Mouse (Mus musculus) midbrain, embryonic 12.5 days (tissue): ENCODE measurements around the gene Spock2. TPM values are rescaled to one million over a fixed set of nuclear protein-coding genes. Genes with fewer than 3 reads are reported as not detected.

Experiments
- ATAC-seq: fragments of 200-750 bp; cut with Nextera tagmentation; 2 replicates; pipeline ENCODE4 v1.8.0; 2017; ENCODE audit warnings: low read depth, moderate TSS enrichment, moderate library complexity; ENCODE audit not compliant: low FRiP score
- H3K27ac ChIP-seq: fragments of 300-500 bp; sonication (generic); replicated peaks from 2 replicates; pipeline ENCODE4 v1.5.1; 2016; ENCODE audit warnings: mild to moderate bottlenecking
- H3K27me3 ChIP-seq: fragments of 300-500 bp; sonication (generic); 2 replicates; pipeline ENCODE4 v1.6.1; 2016; ENCODE audit warnings: mild to moderate bottlenecking
- H3K36me3 ChIP-seq: fragments of 300-500 bp; sonication (generic); 2 replicates; pipeline ENCODE4 v1.6.1; 2016
- H3K4me1 ChIP-seq: fragments of 300-500 bp; sonication (generic); 2 replicates; pipeline ENCODE4 v1.6.1; 2016
- H3K4me2 ChIP-seq: fragments of 300-500 bp; sonication (generic); replicated peaks from 2 replicates; pipeline ENCODE4 v1.6.1; 2016; ENCODE audit warnings: mild to moderate bottlenecking, moderate library complexity
- H3K4me3 ChIP-seq: fragments of 300-500 bp; sonication (generic); 2 replicates; pipeline ENCODE4 v1.5.1; 2016; ENCODE audit warnings: mild to moderate bottlenecking
- H3K9ac ChIP-seq: fragments of 300-500 bp; sonication (generic); replicated peaks from 2 replicates; pipeline ENCODE4 v1.6.1; 2016; ENCODE audit warnings: mild to moderate bottlenecking, moderate library complexity
- H3K9me3 ChIP-seq: fragments of 300-500 bp; sonication (generic); 2 replicates; pipeline ENCODE4 v1.6.1; 2016; ENCODE audit warnings: mild to moderate bottlenecking
- WGBS: fragments of 180-500 bp; shearing (Covaris S2); methylation state at CpG from one replicate; pipeline ENCODE4 v1.1.7; 2016; 5-methylcytosine and 5-hydroxymethylcytosine counted together
- polyA plus RNA-seq: library from polyadenylated mRNA; unstranded; fragments of >200 nt; fragmentation: Nextera tagmentation; extraction: Ambion mirVana; gene quantifications from 2 replicates; pipeline ENCODE4 v1.2.1, GENCODE M21; 2016

Spock2 gene
- 23.8 and 25.7 TPM in 2 replicates for polyA plus RNA-seq

DNA sequence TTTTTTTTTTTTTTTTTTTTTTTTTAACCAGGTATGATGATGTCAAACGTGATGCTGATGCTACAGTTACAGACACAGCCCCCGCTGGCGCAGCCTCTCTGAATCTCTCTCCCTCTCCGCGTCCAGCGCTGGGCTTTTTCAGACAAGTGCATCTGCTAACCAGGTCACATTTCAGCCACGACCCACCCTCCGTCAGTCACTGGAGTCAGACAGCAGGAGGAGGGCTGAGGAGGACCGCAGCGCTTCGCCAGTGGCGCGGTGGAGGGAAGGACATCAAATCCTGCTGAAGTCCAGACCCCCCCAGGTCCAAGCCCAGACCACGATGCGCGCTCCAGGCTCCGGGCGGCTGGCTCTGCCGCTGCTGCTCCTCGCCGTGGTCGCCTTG is at the start of gene Spock2:
TSS of gene Spock2 (plus strand) at position 74 of the 385 bp plus-strand sequence.
- Histone ChIP-seq H3K36me3 (no peaks in the 10 kb centered on the region), H3K4me2 (peak within 1 kb of the TSS; percentile 93), H3K9me3 (no peaks in the 10 kb centered on the region), H3K27me3 (peaks cover 66% of the 10 kb centered on the region), H3K27ac (peak within 1 kb of the TSS; percentile 79), H3K9ac (peak within 1 kb of the TSS; percentile 72), H3K4me3 (peak within 1 kb of the TSS; percentile 66), H3K4me1 (peaks cover 32% of the 10 kb centered on the region)
- WGBS = under 1% methylated on average over 22 of the region's 22 CpGs
- peak; percentile 61 for ATAC-seq

GRCm38 (mm10) chr10:60062173-60062572 is 43.8 kb upstream of the Spock2 start:
- Histone ChIP-seq H3K27ac (no peak overlapping the region), H3K4me1 (no peaks in the 10 kb centered on the region), H3K27me3 (no peaks in the 10 kb centered on the region), H3K4me3 (no peak overlapping the region), H3K4me2 (no peak overlapping the region), H3K9me3 (peaks cover 3% of the 10 kb centered on the region; the same call in 1 of the 2 replicates), H3K36me3 (no peaks in the 10 kb centered on the region), H3K9ac (no peak overlapping the region)
- no peak for ATAC-seq
- 82% methylated on average over 5 of the region's 5 CpGs for WGBS

DNA sequence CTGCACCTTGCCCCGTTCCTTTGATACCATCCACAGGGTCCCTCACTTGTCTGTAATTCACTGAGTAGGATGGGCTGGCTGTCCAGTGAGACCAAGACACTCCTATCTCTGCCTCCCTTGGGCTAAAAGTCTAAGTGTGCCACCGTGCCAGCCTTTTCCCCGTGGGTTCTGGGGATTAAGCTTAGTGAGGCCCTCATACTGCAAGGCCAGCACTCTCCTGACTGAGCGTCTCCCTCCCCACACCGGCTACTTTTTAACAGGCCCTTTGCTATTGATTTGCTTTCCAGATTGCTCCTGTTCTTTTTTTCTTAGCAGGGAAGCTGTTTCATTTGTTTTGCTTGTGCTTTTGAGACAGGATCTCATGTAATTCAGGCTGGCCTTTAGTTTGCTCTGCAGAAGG is 43.1 kb upstream of the Spock2 start:
- Histone ChIP-seq H3K4me3 (no peak overlapping the region), H3K4me2 (no peak overlapping the region), H3K27me3 (no peaks in the 10 kb centered on the region), H3K36me3 (no peaks in the 10 kb centered on the region), H3K9me3 (no peaks in the 10 kb centered on the region), H3K9ac (no peak overlapping the region), H3K27ac (no peak overlapping the region), H3K4me1 (no peaks in the 10 kb centered on the region)
- 30% methylated on average over 5 of the region's 5 CpGs for WGBS
- ATAC-seq = no peak

DNA sequence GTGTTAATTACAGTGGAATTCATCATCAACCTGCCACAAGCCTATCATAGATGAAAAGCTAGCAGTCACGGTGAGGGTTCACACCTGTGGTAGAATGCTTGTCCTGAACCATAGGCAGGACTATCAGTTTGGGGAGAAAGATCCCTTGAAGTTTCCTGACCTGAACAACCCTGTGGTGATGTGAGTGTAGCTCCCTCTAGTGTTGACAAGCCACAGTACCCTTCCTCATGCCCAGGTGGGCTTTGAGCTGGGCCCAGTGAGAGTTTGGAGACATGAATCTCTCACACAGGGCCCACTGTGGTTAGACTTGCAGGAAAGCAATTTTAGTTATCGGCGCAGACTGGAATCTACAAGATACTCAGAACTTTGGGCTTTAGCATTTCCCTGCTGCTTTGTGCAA is 39.5 kb upstream of the Spock2 start:
- no peaks in the 10 kb centered on the region for H3K27me3 ChIP-seq
- H3K36me3 ChIP-seq = no peaks in the 10 kb centered on the region
- no peak overlapping the region for H3K4me2 ChIP-seq
- no peaks in the 10 kb centered on the region for H3K4me1 ChIP-seq
- WGBS = 79% methylated on average over 3 of the region's 3 CpGs
- H3K27ac ChIP-seq = no peak overlapping the region
- H3K9ac ChIP-seq = no peak overlapping the region
- no peaks in the 10 kb centered on the region for H3K9me3 ChIP-seq
- ATAC-seq = no peak
- no peak overlapping the region for H3K4me3 ChIP-seq

- Histone ChIP-seq H3K9me3 (no peaks in the 10 kb centered on the region), H3K4me2 (no peak overlapping the region), H3K27me3 (no peaks in the 10 kb centered on the region), H3K4me1 (0 out of 2 replicates have a peak, but pooled peaks cover 1% of the 10 kb centered on the region), H3K36me3 (no peaks in the 10 kb centered on the region), H3K4me3 (no peak overlapping the region), H3K27ac (no peak overlapping the region), H3K9ac (no peak overlapping the region)
- WGBS = 89% methylated on average over 1 of the region's 1 CpGs
- no peak for ATAC-seq
These were observed 30.9 kb upstream of the Spock2 start for GRCm38 (mm10) chr10:60075159-60075558.

- Histone ChIP-seq H3K4me3 (no peak overlapping the region), H3K27ac (no peak overlapping the region), H3K4me2 (no peak overlapping the region), H3K9me3 (no peaks in the 10 kb centered on the region), H3K27me3 (no peaks in the 10 kb centered on the region), H3K36me3 (no peaks in the 10 kb centered on the region), H3K9ac (no peak overlapping the region), H3K4me1 (0 out of 2 replicates have a peak, but pooled peaks cover 6% of the 10 kb centered on the region)
- ATAC-seq = no peak
- 96% methylated on average over 7 of the region's 7 CpGs for WGBS
These were observed 28.8 kb upstream of the Spock2 start for GRCm38 (mm10) chr10:60077226-60077625.

GRCm38 (mm10) chr10:60077736-60078560 is 28.1 kb upstream of the Spock2 start:
- no peaks in the 10 kb centered on the region for H3K27me3 ChIP-seq
- H3K9ac ChIP-seq = no peak overlapping the region
- no peak overlapping the region for H3K27ac ChIP-seq
- H3K4me1 ChIP-seq = 0 out of 2 replicates have a peak, but pooled peaks cover 6% of the 10 kb centered on the region
- no peak for ATAC-seq
- H3K9me3 ChIP-seq = no peaks in the 10 kb centered on the region
- H3K4me3 ChIP-seq = no peak overlapping the region
- WGBS = 84% methylated on average over 18 of the region's 18 CpGs
- no peaks in the 10 kb centered on the region for H3K36me3 ChIP-seq
- no peak overlapping the region for H3K4me2 ChIP-seq

GRCm38 (mm10) chr10:60078561-60078917 is 27.5 kb upstream of the Spock2 start:
- Histone ChIP-seq H3K27me3 (no peaks in the 10 kb centered on the region), H3K27ac (no peak overlapping the region), H3K4me2 (no peak overlapping the region), H3K9ac (no peak overlapping the region), H3K4me1 (0 out of 2 replicates have a peak, but pooled peaks cover 6% of the 10 kb centered on the region), H3K9me3 (no peaks in the 10 kb centered on the region), H3K4me3 (no peak overlapping the region), H3K36me3 (no peaks in the 10 kb centered on the region)
- WGBS = 84% methylated on average over 5 of the region's 5 CpGs
- ATAC-seq = no peak

GRCm38 (mm10) chr10:60080171-60080570 is 25.8 kb upstream of the Spock2 start:
- WGBS = 87% methylated on average over 3 of the region's 3 CpGs
- 0 out of 2 replicates have a peak, but pooled peaks cover 6% of the 10 kb centered on the region for H3K4me1 ChIP-seq
- H3K4me3 ChIP-seq = no peak overlapping the region
- no peak overlapping the region for H3K4me2 ChIP-seq
- no peaks in the 10 kb centered on the region for H3K9me3 ChIP-seq
- no peak for ATAC-seq
- no peaks in the 10 kb centered on the region for H3K36me3 ChIP-seq
- no peaks in the 10 kb centered on the region for H3K27me3 ChIP-seq
- no peak overlapping the region for H3K9ac ChIP-seq
- H3K27ac ChIP-seq = no peak overlapping the region

- Histone ChIP-seq H3K27ac (no peak overlapping the region), H3K4me1 (0 out of 2 replicates have a peak, but pooled peaks cover 6% of the 10 kb centered on the region), H3K27me3 (no peaks in the 10 kb centered on the region), H3K4me2 (no peak overlapping the region), H3K36me3 (no peaks in the 10 kb centered on the region), H3K4me3 (no peak overlapping the region), H3K9me3 (no peaks in the 10 kb centered on the region), H3K9ac (no peak overlapping the region)
- no peak for ATAC-seq
- WGBS = 70% methylated on average over 5 of the region's 5 CpGs
These were observed 25.4 kb upstream of the Spock2 start for GRCm38 (mm10) chr10:60080601-60080981.

- no peak overlapping the region for H3K27ac ChIP-seq
- 81% methylated on average over 21 of the region's 21 CpGs for WGBS
- H3K4me3 ChIP-seq = no peak overlapping the region
- no peaks in the 10 kb centered on the region for H3K27me3 ChIP-seq
- H3K9ac ChIP-seq = no peak overlapping the region
- H3K9me3 ChIP-seq = no peaks in the 10 kb centered on the region
- no peaks in the 10 kb centered on the region for H3K36me3 ChIP-seq
- no peak overlapping the region for H3K4me2 ChIP-seq
- no peak for ATAC-seq
- H3K4me1 ChIP-seq = 0 out of 2 replicates have a peak, but pooled peaks cover 6% of the 10 kb centered on the region
These were observed 24.8 kb upstream of the Spock2 start for GRCm38 (mm10) chr10:60080982-60081825.

DNA sequence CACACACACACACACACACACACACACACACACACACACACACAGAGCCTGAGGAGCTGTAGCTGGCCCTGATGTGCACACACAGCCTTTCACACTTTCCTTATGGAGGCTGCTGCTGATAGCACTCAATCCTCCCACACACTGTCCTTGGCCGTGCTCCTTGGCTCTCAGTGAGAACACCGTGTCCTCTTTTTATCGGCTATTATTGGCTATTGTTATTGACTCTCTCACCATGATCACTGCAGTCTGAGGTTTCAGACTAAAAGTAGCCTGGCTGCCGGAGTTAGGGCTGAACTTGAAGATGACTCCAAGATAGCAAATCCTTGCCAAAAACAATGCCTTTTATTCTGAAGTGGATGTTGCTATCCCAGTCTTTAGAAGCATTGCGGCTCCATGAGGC is 24.1 kb upstream of the Spock2 start:
- no peaks in the 10 kb centered on the region for H3K27me3 ChIP-seq
- H3K4me1 ChIP-seq = 0 out of 2 replicates have a peak, but pooled peaks cover 6% of the 10 kb centered on the region
- no peak overlapping the region for H3K4me2 ChIP-seq
- no peak overlapping the region for H3K9ac ChIP-seq
- ATAC-seq = no peak
- no peak overlapping the region for H3K4me3 ChIP-seq
- 57% methylated on average over 5 of the region's 5 CpGs for WGBS
- H3K9me3 ChIP-seq = no peaks in the 10 kb centered on the region
- H3K36me3 ChIP-seq = no peaks in the 10 kb centered on the region
- no peak overlapping the region for H3K27ac ChIP-seq
